Mouse (Mus musculus): ENCODE results near the gene Usp18. TPM values are rescaled to one million over a fixed set of nuclear protein-coding genes. Genes with fewer than 3 reads are reported as not detected.

Gene Usp18
- polyA plus RNA-seq, 1 experiment from 2014 or later, result 21.6 TPM

DNA sequence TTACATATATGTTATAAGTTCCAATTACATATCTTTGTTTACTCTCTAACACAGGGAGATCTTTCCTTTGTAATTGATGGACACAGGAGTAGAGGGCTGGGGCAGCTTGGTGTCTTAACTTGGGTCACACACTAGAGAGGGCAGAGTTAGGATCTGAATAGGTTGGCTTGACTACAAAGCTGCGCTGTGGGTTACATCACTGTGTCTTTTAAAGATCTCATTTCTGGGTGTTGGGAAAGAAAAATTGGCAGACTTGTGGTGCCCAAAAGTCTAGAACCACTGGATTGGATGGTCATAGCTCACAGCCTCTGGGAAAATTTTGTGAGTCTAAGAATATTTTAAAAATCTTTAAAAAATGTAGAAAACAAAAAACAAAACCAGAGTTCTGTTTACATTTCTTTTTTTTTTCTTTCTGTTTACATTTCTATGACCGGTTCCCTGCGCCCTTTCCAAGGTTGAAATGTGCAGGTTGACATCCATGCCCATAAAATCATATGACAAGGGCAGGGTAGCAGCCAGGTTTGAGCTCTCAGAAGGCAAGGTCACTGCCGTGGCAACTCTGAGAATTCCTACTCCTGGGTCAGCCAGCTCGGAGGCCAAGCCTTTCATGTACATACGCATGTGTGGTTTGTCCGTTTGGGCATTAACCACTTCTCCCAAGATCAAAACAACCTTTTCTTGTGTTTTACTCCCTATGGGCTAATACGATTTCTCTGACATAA, 23.7 kb upstream of the Usp18 start:
- H3K27me3 ChIP-seq (replicated peaks; ENCODE audit: control insufficient read depth, insufficient read depth, low read length), result no peaks in the 10 kb centered on the region; the same call in 1 of the 2 replicates
- H3K9ac ChIP-seq (ENCODE audit: low read depth, low read length), result no peak overlapping the region
- no peak for ATAC-seq
- H3K4me2 ChIP-seq (replicated peaks; ENCODE audit: low read depth), result no peak overlapping the region
- H3K4me3 ChIP-seq (ENCODE audit: low read depth, low read length), result no peak overlapping the region
- no peaks in the 10 kb centered on the region for H3K9me3 ChIP-seq (ENCODE audit: control insufficient read depth)
- H3K4me1 ChIP-seq (replicated peaks; ENCODE audit: control insufficient read depth, insufficient read depth, low read length), result no peaks in the 10 kb centered on the region
- no peaks in the 10 kb centered on the region for H3K36me3 ChIP-seq (ENCODE audit: control insufficient read depth, insufficient read depth)
- 64% methylated on average over 8 of the region's 8 CpGs for WGBS
- no peak overlapping the region for H3K27ac ChIP-seq (ENCODE audit: low read depth, low read length)
- TF ChIP-seq CTCF (IDR thresholded peaks at IDR 0.05; ENCODE audit: low read depth), result no peak

DNA sequence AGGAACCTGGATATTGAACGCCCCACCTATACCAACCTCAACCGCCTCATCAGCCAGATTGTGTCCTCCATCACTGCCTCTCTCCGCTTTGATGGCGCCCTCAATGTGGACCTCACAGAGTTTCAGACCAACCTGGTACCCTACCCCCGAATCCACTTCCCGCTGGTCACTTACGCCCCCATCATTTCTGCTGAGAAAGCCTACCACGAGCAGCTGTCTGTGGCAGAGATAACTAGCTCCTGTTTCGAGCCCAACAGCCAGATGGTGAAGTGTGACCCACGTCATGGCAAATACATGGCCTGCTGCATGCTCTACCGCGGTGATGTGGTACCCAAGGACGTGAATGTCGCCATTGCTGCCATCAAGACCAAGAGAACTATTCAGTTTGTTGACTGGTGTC, 22.7 kb upstream of the Usp18 start:
- Histone ChIP-seq H3K9ac (ENCODE audit: low read depth, low read length) (no peak overlapping the region), H3K4me2 (replicated peaks; ENCODE audit: low read depth) (no peak overlapping the region), H3K36me3 (ENCODE audit: control insufficient read depth, insufficient read depth) (no peaks in the 10 kb centered on the region), H3K27me3 (replicated peaks; ENCODE audit: control insufficient read depth, insufficient read depth, low read length) (no peaks in the 10 kb centered on the region; the same call in 1 of the 2 replicates), H3K4me1 (replicated peaks; ENCODE audit: control insufficient read depth, insufficient read depth, low read length) (no peaks in the 10 kb centered on the region), H3K27ac (ENCODE audit: low read depth, low read length) (no peak overlapping the region), H3K4me3 (ENCODE audit: low read depth, low read length) (no peak overlapping the region), H3K9me3 (ENCODE audit: control insufficient read depth) (no peaks in the 10 kb centered on the region)
- 96% methylated on average over 14 of the region's 14 CpGs for WGBS
- TF ChIP-seq CTCF (IDR thresholded peaks at IDR 0.05; ENCODE audit: low read depth), result no peak
- ATAC-seq, result no peak

DNA sequence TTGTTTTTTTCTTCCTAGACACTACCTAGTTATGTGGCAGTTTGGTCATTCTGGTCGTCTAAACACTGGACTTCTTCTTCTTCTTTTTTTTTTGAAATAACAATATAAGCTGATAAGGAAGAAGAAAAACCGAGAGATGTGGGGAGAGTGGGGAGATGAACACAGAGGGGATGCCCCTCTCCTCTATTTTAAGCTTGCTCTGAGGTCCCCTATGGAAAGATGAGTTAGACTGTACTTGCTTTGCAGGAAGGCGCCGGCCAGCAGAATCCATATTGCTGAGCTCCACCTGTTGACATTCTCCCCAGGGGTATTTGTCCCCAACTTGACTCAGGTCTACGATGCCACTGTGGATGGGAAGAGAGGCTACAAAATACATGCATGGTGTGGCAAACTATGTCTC, 21.6 kb upstream of the Usp18 start:
- ATAC-seq, result no peak
- Histone ChIP-seq H3K36me3 (ENCODE audit: control insufficient read depth, insufficient read depth) (no peaks in the 10 kb centered on the region), H3K4me2 (replicated peaks; ENCODE audit: low read depth) (no peak overlapping the region), H3K9ac (ENCODE audit: low read depth, low read length) (no peak overlapping the region), H3K4me1 (replicated peaks; ENCODE audit: control insufficient read depth, insufficient read depth, low read length) (no peaks in the 10 kb centered on the region), H3K4me3 (ENCODE audit: low read depth, low read length) (no peak overlapping the region), H3K27ac (ENCODE audit: low read depth, low read length) (no peak overlapping the region), H3K27me3 (replicated peaks; ENCODE audit: control insufficient read depth, insufficient read depth, low read length) (no peaks in the 10 kb centered on the region; the same call in 1 of the 2 replicates), H3K9me3 (ENCODE audit: control insufficient read depth) (no peaks in the 10 kb centered on the region)
- WGBS, result 57% methylated on average over 5 of the region's 5 CpGs
- TF ChIP-seq CTCF (IDR thresholded peaks at IDR 0.05; ENCODE audit: low read depth), result no peak

DNA sequence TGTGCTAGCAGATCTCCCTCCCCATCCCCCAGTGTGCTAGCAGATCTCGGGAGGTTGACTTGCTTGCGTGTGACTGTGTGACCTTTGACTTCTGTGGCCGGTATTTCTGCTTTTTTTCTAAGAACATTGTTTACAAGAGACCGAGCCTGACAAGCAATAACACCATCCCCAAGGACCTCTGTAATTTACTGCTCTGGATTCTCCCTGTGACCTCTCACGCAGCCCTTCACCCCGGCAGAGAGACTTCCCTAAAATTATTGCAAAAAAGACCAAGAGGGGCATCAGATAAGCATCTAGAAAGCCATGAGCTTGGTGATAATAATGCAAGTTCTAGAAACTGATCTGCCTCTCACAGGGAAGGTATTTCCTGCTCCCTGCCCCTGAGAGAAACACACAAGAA, 20.7 kb upstream of the Usp18 start:
- Histone ChIP-seq H3K4me1 (replicated peaks; ENCODE audit: control insufficient read depth, insufficient read depth, low read length) (no peaks in the 10 kb centered on the region), H3K36me3 (ENCODE audit: control insufficient read depth, insufficient read depth) (no peaks in the 10 kb centered on the region), H3K4me3 (ENCODE audit: low read depth, low read length) (no peak overlapping the region), H3K9ac (ENCODE audit: low read depth, low read length) (no peak overlapping the region), H3K27me3 (replicated peaks; ENCODE audit: control insufficient read depth, insufficient read depth, low read length) (no peaks in the 10 kb centered on the region), H3K27ac (ENCODE audit: low read depth, low read length) (no peak overlapping the region), H3K9me3 (ENCODE audit: control insufficient read depth) (no peaks in the 10 kb centered on the region), H3K4me2 (replicated peaks; ENCODE audit: low read depth) (no peak overlapping the region)
- TF ChIP-seq CTCF (IDR thresholded peaks at IDR 0.05; ENCODE audit: low read depth), result no peak
- ATAC-seq, result no peak
- 10% methylated on average over 6 of the region's 6 CpGs for WGBS

DNA sequence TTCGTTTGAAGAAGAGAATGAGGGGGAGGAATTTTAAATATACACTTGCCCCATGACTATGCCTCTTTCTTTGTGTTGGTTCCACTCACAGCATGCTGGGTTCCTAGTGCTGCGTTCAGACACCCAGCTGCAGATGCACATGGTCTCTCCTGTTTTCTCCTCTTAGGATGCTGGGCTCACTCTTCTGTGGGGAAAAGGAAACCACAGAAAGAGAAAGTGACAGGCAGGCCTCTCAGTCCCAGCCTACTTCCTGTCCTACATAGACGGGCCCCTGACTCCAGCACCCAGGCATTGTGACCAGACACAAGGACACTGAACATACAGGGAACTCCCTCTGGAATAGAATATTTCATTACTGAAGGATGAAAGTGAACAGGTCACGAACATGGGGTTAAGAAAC, 19.7 kb upstream of the Usp18 start:
- H3K9ac ChIP-seq (ENCODE audit: low read depth, low read length), result no peak overlapping the region
- 48% methylated on average over 4 of the region's 4 CpGs for WGBS
- no peak for ATAC-seq
- H3K4me3 ChIP-seq (ENCODE audit: low read depth, low read length), result no peak overlapping the region
- H3K9me3 ChIP-seq (ENCODE audit: control insufficient read depth), result no peaks in the 10 kb centered on the region
- H3K27ac ChIP-seq (ENCODE audit: low read depth, low read length), result no peak overlapping the region
- no peak overlapping the region for H3K4me2 ChIP-seq (replicated peaks; ENCODE audit: low read depth)
- no peaks in the 10 kb centered on the region for H3K27me3 ChIP-seq (replicated peaks; ENCODE audit: control insufficient read depth, insufficient read depth, low read length)
- no peak for TF ChIP-seq CTCF (IDR thresholded peaks at IDR 0.05; ENCODE audit: low read depth)
- no peaks in the 10 kb centered on the region for H3K36me3 ChIP-seq (ENCODE audit: control insufficient read depth, insufficient read depth)
- H3K4me1 ChIP-seq (replicated peaks; ENCODE audit: control insufficient read depth, insufficient read depth, low read length), result no peaks in the 10 kb centered on the region

DNA sequence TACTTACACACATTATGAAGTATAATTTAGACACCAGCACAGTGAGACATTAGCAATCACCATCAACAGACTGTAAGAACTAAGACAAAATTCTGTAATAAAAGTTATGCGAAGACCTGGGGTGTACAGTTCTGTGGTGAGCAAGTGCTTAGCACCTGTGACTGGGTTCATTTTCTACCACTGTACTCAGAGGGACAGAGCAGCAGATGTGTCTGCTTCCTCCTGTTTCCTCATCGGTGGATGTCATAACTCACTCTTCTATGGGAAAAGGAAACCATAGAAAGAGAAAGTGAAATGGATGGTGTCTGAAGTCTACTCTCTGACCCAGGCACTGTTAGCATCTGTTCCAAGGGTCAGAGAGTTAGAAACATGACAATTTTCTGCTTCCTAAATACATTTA, 19.0 kb upstream of the Usp18 start:
- Histone ChIP-seq H3K4me3 (ENCODE audit: low read depth, low read length) (no peak overlapping the region), H3K9ac (ENCODE audit: low read depth, low read length) (no peak overlapping the region), H3K4me2 (replicated peaks; ENCODE audit: low read depth) (no peak overlapping the region), H3K4me1 (replicated peaks; ENCODE audit: control insufficient read depth, insufficient read depth, low read length) (no peaks in the 10 kb centered on the region), H3K27me3 (replicated peaks; ENCODE audit: control insufficient read depth, insufficient read depth, low read length) (no peaks in the 10 kb centered on the region), H3K27ac (ENCODE audit: low read depth, low read length) (no peak overlapping the region), H3K36me3 (ENCODE audit: control insufficient read depth, insufficient read depth) (no peaks in the 10 kb centered on the region), H3K9me3 (ENCODE audit: control insufficient read depth) (no peaks in the 10 kb centered on the region)
- ATAC-seq, result peak; percentile 33; the same call in 1 of the 2 replicates
- WGBS, result 53% methylated on average over 2 of the region's 2 CpGs
- no peak for TF ChIP-seq CTCF (IDR thresholded peaks at IDR 0.05; ENCODE audit: low read depth)

Measured in intestine, postnatal 0 days (tissue).